Mouse (Mus musculus): ENCODE data around the gene Trcg1. TPM values are rescaled to one million over a fixed set of nuclear protein-coding genes. Genes with fewer than 3 reads are reported as not detected.

Trcg1 gene
- polyA plus RNA-seq, 1 experiment, result not detected

DNA sequence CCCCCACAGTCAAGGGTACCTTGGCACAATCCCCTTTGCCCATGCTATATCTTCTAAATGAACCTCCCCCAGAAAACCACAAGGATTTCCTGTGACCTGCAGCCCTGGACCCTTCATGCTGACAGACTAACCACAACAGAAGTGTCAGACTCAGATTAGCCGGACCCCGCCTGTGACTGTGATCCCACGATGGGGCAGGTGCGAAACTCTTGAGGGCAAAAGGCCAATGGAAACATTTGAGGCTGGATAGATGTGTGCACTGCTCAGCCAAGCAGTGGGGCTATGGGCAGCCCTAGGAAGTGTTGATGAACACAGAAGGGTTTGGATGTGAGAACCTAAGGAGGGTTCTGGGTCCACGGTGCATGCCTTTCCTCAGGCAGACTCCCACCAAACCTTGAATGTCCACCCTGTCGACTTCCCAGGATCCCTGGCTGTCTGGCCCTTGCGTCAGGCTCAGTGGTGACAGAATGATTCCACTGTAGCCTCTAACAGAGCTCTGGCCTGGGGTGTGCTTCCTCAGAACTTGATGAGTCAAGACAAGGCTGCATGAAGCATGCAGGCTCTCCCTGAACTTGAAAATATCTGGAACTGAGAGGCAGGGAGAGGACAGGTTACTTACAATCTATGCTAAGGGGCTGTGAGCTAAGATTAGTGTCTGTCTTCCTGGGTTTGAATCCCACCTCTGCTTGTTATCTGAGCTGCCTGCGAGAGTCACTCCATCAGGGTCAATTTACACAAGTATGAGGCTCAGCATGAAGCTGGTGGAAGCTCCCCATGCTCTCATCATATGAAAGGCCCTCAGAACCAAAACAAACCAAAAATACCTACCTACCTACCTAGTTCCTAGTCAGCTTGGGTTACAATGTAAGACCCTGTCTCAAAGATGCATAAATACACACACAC, 36.8 kb downstream of the Trcg1 start:
- DNase-seq, result no peak
- 78% methylated on average over 8 of the region's 8 CpGs for WGBS
- Histone ChIP-seq H3K27me3 (ENCODE audit: control insufficient read depth, insufficient read depth, low read length) (no peaks in the 10 kb centered on the region), H3K4me3 (replicated peaks; ENCODE audit: insufficient read depth, low read depth, low read length) (no peak overlapping the region), H3K27ac (ENCODE audit: insufficient read depth, low read length) (no peak overlapping the region), H3K4me1 (ENCODE audit: control insufficient read depth, insufficient read depth, low read length) (peaks cover 19% of the 10 kb centered on the region)
- TF ChIP-seq POLR2A (IDR thresholded peaks at IDR 0.05; ENCODE audit: borderline replicate concordance, insufficient read depth, low read length) (no peak), CTCF (IDR thresholded peaks at IDR 0.05; ENCODE audit: borderline replicate concordance, insufficient read depth, low read depth, low read length) (no peak)

GRCm38 (mm10) chr9:57273805-57274494, 37.6 kb downstream of the Trcg1 start:
- Histone ChIP-seq H3K4me1 (ENCODE audit: control insufficient read depth, insufficient read depth, low read length) (peaks cover 19% of the 10 kb centered on the region), H3K27ac (ENCODE audit: insufficient read depth, low read length) (no peak overlapping the region), H3K27me3 (ENCODE audit: control insufficient read depth, insufficient read depth, low read length) (no peaks in the 10 kb centered on the region), H3K4me3 (replicated peaks; ENCODE audit: insufficient read depth, low read depth, low read length) (no peak overlapping the region)
- DNase-seq, result no peak
- TF ChIP-seq CTCF (IDR thresholded peaks at IDR 0.05; ENCODE audit: borderline replicate concordance, insufficient read depth, low read depth, low read length) (no peak), POLR2A (IDR thresholded peaks at IDR 0.05; ENCODE audit: borderline replicate concordance, insufficient read depth, low read length) (no peak)
- whole genome bisulfite sequencing, result 50% methylated on average over 6 of the region's 6 CpGs

DNA sequence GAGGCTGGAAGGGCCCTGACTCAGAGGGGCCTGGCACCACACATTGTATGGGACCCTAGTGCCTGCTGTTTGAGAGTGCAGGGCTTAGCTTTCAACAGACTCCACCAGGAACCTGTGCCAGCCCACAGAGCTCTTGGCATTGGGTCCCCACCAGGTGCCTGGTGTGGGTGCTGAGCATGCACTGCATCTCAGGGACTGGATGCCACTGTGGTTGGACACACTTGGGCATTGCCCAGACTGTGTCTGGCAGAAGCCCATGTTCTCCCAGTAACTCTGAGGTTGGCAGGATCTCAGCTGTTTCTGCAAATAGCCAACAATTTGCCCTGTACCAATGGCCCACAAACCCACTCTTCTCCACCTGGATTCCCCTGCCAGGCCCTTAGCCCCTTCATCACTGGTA, 40.0 kb downstream of the Trcg1 start:
- peak in 1 of 2 experiments; percentile 45 for DNase-seq
- H3K4me3 ChIP-seq (replicated peaks; ENCODE audit: insufficient read depth, low read depth, low read length), result no peak overlapping the region
- TF ChIP-seq POLR2A (IDR thresholded peaks at IDR 0.05; ENCODE audit: borderline replicate concordance, insufficient read depth, low read length) (no peak), CTCF (IDR thresholded peaks at IDR 0.05; ENCODE audit: borderline replicate concordance, insufficient read depth, low read depth, low read length) (no peak)
- no peak overlapping the region for H3K27ac ChIP-seq (ENCODE audit: insufficient read depth, low read length)
- no peaks in the 10 kb centered on the region for H3K27me3 ChIP-seq (ENCODE audit: control insufficient read depth, insufficient read depth, low read length)
- peaks cover 5% of the 10 kb centered on the region for H3K4me1 ChIP-seq (ENCODE audit: control insufficient read depth, insufficient read depth, low read length)

GRCm38 (mm10) chr9:57278268-57278667, 41.9 kb downstream of the Trcg1 start:
- H3K27me3 ChIP-seq (ENCODE audit: control insufficient read depth, insufficient read depth, low read length), result no peaks in the 10 kb centered on the region
- no peak overlapping the region for H3K27ac ChIP-seq (ENCODE audit: insufficient read depth, low read length)
- no peak overlapping the region for H3K4me3 ChIP-seq (replicated peaks; ENCODE audit: insufficient read depth, low read depth, low read length)
- TF ChIP-seq POLR2A (IDR thresholded peaks at IDR 0.05; ENCODE audit: borderline replicate concordance, insufficient read depth, low read length) (no peak), CTCF (IDR thresholded peaks at IDR 0.05; ENCODE audit: borderline replicate concordance, insufficient read depth, low read depth, low read length) (no peak)
- no peak for DNase-seq
- WGBS, result 67% methylated on average over 4 of the region's 4 CpGs
- peaks cover 4% of the 10 kb centered on the region for H3K4me1 ChIP-seq (ENCODE audit: control insufficient read depth, insufficient read depth, low read length)

DNA sequence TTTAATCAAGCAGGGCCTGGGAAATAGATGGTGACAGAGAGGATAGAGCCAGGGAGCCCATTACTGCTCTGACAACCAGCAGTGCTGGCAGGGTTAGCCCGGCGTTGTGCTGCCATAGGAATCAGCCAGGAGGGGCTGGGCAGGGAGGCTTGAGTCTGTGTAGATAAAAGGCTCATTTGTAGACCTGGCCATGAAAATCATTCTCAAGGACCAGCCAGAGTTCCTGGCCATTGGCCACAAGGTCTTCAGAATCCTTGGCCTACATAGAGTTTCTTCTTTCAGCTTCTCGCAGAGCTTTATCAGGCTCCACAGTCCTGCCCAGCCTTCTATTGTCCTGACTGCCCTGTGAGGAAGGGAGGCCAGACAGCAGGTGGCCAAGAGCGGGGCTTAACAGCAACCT, 43.1 kb downstream of the Trcg1 start:
- WGBS, result 79% methylated on average over 4 of the region's 4 CpGs
- no peak overlapping the region for H3K4me3 ChIP-seq (replicated peaks; ENCODE audit: insufficient read depth, low read depth, low read length)
- DNase-seq, result no peak
- no peak overlapping the region for H3K27ac ChIP-seq (ENCODE audit: insufficient read depth, low read length)
- peaks cover 4% of the 10 kb centered on the region for H3K4me1 ChIP-seq (ENCODE audit: control insufficient read depth, insufficient read depth, low read length)
- no peak for TF ChIP-seq CTCF (IDR thresholded peaks at IDR 0.05; ENCODE audit: borderline replicate concordance, insufficient read depth, low read depth, low read length)
- no peak for TF ChIP-seq POLR2A (IDR thresholded peaks at IDR 0.05; ENCODE audit: borderline replicate concordance, insufficient read depth, low read length)
- no peaks in the 10 kb centered on the region for H3K27me3 ChIP-seq (ENCODE audit: control insufficient read depth, insufficient read depth, low read length)

- no peak for DNase-seq
- TF ChIP-seq CTCF (IDR thresholded peaks at IDR 0.05; ENCODE audit: borderline replicate concordance, insufficient read depth, low read depth, low read length) (no peak), POLR2A (IDR thresholded peaks at IDR 0.05; ENCODE audit: borderline replicate concordance, insufficient read depth, low read length) (no peak)
- no peaks in the 10 kb centered on the region for H3K4me1 ChIP-seq (ENCODE audit: control insufficient read depth, insufficient read depth, low read length)
- no peaks in the 10 kb centered on the region for H3K27me3 ChIP-seq (ENCODE audit: control insufficient read depth, insufficient read depth, low read length)
- no peak overlapping the region for H3K4me3 ChIP-seq (replicated peaks; ENCODE audit: insufficient read depth, low read depth, low read length)
- 10% methylated on average over 20 of the region's 20 CpGs for WGBS
- H3K27ac ChIP-seq (ENCODE audit: insufficient read depth, low read length), result no peak overlapping the region
These were observed 45.2 kb downstream of the Trcg1 start for GRCm38 (mm10) chr9:57281549-57281948.

DNA sequence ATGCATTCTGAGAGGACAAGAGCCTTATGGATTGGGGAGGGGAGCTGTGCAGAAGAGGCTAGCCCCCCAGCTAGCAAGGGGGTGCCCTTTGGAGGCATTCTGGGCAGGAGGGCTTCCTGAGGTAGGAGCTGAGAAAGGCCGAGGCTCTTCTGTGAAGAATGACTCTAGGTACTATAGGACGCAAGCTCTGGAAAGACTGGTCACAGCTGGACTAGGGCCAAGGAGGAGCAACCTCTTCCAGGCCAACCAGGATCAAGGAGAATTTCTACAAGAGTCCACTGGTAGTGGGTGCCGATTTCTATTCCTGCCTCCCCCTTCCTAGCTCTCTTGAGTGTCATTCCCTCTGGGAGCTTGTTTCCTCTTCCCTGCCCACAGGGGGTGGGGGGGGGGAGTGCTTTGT, 46.3 kb downstream of the Trcg1 start:
- Histone ChIP-seq H3K27me3 (ENCODE audit: control insufficient read depth, insufficient read depth, low read length) (no peaks in the 10 kb centered on the region), H3K4me3 (replicated peaks; ENCODE audit: insufficient read depth, low read depth, low read length) (no peak overlapping the region)
- 75% methylated on average over 3 of the region's 3 CpGs for WGBS

More for the DNA sequence above, 46.3 kb downstream of the Trcg1 start:
- TF ChIP-seq POLR2A (IDR thresholded peaks at IDR 0.05; ENCODE audit: borderline replicate concordance, insufficient read depth, low read length) (no peak), CTCF (IDR thresholded peaks at IDR 0.05; ENCODE audit: borderline replicate concordance, insufficient read depth, low read depth, low read length) (no peak)
- no peak overlapping the region for H3K27ac ChIP-seq (ENCODE audit: insufficient read depth, low read length)
- H3K4me1 ChIP-seq (ENCODE audit: control insufficient read depth, insufficient read depth, low read length), result no peaks in the 10 kb centered on the region
- no peak for DNase-seq

Measured in cerebellum, adult 2 months (tissue).